Mouse (Mus musculus) liver, embryonic 14.5 days (tissue): Measurements from ENCODE around the gene Cog1.

ENCODE experiments used
- CTCF ChIP-seq: IDR thresholded peaks from 2 replicates; pipeline ENCODE4 v1.5.1; 2016; ENCODE audit warnings: antibody characterized with exemption, low read depth, control low read depth
- EP300 ChIP-seq: IDR thresholded peaks from 2 replicates; pipeline ENCODE4 v1.6.1; 2016; ENCODE audit warnings: antibody characterized with exemption, low read depth

GRCm38 (mm10) chr11:113625437-113625836 lies 23.5 kb upstream of the Cog1 start:
- no peak for TF ChIP-seq EP300
- no peak for TF ChIP-seq CTCF
